Mouse (Mus musculus) T-helper 17 cell (primary cell): Measurements from ENCODE around the gene Npnt.

ENCODE experiments used
- in situ Hi-C, 2 experiments: fragments of 300-600 bp; cut with MboI, MseI; formaldehyde crosslinking; loops; 1 replicate in 1 of 2; 2 replicates in 1 of 2; pipeline ENCODE4 v1.15.1; 2025; ENCODE audit warnings: high pct_unique_total_duplicates in 2 of 2

The Npnt gene

DNA sequence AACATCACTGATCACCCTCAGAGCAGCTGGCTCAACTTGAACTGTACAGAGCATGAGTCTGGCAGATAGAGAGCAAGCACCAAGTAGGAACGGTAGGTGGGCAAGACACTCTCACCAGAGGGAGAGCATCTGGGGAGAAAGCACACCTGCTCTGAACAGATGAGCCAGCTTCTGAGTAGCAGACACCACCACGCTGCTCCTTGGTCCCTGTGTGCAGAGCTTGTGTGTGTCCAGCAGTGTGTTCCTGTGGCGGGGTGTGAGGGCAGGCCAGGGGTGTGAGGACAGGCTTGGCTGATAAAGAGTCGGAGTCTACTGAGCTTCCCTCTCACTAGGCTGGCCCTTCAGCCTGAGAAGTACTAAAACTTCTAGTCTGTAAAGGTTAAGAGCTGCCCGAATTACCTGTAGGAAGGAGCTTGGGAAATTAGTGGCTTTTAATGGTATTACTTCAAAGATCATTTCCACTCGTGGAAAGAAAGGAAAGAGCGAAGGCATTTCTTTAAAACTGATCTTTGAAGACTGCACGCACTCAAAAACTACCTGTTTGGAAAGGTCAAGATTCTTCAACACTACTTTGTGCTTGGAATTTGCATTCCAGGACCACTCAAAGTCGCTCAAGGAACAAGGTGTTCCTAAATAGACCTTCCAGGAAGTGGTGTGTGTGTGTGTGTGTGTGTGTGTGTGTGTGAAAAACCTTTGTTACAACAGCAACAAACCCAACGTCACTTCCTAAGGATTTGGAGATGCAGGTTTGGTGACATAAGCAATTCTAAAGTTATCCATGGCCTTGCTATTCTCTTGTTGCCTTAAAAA, 9.7 kb downstream of the Npnt start:
- in situ Hi-C loops = no loop called here

DNA sequence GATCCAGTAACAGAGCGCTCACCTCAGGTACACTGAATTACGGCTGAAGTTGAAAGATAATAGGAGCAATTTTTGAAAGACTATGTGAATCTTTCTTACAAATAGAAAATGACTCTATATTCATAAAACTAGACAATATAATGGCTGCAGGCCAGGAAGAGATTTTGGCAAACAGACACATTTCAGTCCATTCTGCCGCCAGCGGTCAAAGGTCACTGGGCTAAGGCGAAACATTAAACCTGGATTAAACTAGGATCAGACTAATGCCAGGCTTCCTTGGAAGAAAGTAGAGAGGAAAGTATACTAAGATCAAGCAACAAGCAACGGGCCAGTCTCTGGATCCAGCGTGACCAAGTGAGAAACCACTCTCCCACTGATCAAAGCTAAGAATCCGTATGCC, 11.1 kb downstream of the Npnt start:
- in situ Hi-C loops = no loop called here

DNA sequence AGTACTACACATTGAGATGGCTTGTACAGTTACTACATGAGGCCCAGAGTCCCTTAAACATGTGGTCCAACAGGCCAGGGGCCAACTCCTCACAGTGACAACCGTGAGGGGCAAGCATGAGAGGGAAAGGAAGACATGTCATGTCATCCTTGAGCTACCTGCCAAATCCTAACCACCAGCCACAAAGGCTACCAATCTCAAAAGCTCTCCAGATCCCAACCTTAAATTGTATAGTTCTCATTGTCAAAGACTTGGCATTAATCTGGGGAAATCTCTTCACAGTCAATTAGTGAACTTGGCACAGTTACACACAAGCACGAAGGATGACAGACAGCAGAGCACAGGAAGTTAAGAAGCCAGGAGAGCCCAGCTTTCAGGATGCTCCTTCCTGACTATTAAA, 15.4 kb downstream of the Npnt start:
- in situ Hi-C loops = no loop called here

DNA sequence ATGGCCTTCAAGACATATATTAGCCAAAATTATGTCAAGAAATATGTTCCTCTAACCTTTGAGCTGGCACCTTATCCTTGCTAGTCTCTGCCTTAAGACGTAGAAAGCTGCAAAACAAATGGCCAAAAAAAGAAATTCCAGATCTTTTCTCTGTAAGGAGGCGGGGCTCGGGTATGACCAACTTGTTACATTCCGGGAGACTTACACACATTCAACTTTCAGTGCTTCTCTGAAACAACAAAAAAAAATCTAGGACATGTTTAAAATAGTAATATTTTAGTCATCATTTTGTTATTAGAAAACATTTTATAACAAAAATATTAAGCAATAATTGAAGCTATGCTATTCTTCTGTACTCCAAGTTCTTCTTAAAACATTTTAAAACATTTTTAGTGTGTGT, 18.6 kb downstream of the Npnt start:
- in situ Hi-C loops = no loop called here

DNA sequence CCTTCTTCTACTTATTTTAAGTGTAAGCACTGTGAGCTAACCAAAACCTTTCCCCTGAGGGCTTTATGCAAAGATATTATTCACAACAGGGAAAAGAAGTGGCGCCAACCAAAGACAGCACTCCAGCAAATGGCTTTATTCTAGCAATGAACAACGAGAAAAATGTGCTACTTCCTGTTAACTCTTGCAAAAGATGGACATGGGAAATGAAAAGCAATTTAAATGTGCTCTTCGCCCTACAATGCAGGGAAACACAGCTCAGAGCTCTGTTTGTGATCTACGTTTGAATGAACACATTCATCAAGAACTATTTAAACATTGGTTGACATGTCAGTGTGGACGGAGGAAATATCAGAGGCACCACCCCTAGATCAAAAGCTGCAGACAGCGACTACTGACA, 20.2 kb downstream of the Npnt start:
- in situ Hi-C loops = no loop called here

DNA sequence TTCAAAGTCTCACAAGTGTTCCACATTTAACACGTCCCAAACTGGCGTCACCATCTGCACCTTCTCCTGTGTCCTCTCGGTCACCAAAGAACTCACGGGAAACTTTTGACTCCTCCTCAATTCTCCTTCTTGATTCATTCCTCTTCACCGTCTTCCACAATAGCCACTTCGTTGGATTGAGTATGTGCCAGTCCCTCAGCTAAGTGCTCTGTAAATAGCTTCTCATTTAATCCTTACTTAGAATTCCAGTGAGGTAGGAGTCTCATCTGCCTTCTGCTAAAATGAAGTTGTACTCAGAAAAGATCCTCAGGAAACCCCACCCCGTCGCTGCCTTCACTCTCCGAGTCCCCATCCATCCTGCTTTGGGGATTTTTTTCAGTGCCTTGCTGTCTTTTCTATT, 21.9 kb downstream of the Npnt start:
- in situ Hi-C loops = no loop called here

DNA sequence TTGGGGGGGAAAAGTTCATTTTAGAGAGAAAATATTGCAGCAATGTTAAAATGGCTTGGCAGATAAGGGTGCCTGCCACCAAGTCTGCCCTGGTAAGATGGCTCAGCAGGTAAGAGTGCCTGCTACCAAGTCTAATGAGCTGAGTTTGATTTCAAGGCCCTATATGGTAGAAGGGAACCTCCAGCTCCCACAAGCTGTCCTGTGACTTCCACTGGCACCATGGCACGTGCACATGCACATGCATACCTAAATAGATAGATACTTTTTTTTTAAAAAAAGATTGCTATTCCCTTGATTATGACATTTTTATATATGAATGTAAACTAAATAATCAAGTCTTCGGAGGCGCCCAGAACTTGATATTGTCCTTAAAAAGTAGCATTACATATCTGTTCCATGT, 30.3 kb downstream of the Npnt start:
- in situ Hi-C loops = loop anchor here in 1 of 2 experiments (25.0 kb wide), 1 partner anchor 1543 kb away; no protein-coding TSS in a partner anchor

DNA sequence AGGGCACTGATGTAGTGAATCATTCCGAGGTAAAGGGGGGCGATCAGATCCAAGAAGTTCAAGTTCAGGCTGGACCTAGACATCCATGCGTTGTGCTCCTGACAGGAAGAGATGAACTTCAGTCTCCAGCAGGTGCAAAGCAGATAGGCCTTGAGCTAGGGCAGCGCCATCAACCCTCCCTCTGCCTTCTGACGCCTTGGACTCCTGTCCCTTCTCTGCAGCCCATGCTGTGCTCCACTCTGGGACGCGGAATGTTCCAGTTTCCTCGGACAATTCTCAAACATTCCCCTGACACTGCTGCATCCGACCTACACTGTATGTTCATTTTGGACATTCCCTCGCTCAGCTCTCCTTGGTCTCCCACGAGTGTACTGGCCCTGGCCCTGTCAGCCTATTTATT, 30.9 kb downstream of the Npnt start:
- in situ Hi-C loops = loop anchor here in 1 of 2 experiments (25.0 kb wide), 1 partner anchor 1543 kb away; no protein-coding TSS in a partner anchor

DNA sequence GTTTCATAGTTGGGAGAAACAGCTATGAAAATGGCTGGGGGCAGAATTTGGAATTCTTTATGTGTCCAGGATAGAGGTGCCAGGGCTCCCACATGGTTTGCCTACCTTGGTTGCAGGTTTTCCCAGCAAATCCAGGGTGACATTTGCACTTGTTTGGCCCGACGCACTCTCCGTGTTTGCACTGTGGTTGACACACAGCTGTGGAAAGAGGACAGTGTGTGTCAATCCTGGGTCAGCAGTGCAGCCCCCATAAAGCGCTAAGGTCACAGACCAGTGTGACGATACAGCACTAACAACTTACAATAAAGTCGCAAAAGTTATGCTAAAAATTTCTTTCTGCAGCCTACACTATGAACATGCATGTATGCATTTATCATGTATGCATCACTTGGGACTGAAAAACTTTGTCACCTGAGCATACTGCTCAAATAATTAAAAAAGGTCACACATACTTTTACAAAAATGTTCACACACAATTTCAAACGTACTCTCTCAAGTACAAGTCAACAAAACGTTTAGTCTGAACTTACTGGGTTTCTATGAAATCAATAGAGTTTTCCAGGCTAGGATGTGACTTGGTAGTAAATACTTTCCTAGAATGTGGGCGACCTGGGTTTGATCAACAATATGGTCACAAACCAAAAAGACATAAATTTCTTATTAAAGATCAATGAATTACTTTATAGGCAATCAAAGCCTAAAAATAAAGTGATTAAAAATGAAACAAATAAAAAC, 32.6 kb downstream of the Npnt start:
- in situ Hi-C loops = loop anchor here in 1 of 2 experiments (25.0 kb wide), 1 partner anchor 1545 kb away; no protein-coding TSS in a partner anchor

DNA sequence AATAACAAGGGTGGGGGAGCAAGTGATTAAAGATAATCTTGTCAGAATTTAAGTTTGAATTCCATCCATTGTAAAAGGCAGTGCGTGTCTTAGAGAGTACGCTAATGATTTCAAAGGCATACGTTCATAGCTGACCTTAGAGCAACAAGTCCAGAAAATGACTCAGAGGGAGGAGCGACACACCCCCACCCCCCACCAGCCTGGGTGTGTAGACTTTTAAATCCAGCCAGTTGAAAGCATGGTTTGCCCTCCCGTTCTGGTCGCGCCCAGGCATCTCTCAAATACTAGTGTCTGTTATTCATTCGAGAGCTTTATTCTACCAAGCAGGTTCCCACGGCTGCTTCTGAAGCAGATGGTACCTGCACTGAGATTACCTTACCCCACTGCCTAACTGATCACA, 34.4 kb downstream of the Npnt start:
- in situ Hi-C loops = loop anchor here in 1 of 2 experiments (25.0 kb wide), 1 partner anchor 1547 kb away; no protein-coding TSS in a partner anchor

DNA sequence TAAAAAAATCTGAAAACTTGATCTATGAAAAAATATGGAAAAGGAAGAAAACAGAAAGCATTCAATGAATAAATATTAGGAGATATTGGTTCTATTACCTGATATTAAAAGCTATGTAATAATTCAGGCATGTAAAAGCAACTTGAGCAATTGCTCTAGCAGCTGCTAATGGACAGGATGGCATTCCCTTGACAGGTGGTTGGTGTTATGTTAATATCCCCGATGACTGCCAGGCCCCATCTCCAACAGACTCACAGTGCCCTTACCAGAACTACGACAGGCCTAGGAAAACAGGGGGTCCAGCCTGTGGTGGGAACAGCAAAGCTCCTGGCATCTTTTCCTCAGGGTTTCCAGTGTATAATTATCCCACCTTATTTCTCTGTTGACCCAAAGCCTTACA, 37.7 kb downstream of the Npnt start:
- in situ Hi-C loops = loop anchor here in 1 of 2 experiments (25.0 kb wide), 1 partner anchor 1550 kb away; no protein-coding TSS in a partner anchor

DNA sequence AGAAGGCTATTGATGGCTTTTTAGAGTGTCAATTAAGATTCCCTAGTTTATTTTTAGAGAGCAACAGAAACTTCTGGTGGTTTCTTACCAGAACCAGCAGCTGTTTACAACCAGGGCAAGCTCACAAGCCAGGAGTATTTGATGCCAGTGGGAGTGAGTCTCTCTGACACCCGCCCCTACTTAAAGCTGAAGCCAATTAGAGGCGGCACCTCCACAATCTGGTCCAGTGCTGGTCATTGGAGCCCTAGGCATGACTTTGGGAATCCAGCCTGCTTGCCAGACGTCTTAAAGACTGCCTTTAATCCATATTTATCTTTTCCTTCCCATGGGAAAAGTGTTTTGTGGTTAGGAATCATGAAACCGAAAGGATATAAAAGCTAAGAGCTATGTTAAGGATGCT, 38.4 kb downstream of the Npnt start:
- in situ Hi-C loops = loop anchor here in 1 of 2 experiments (25.0 kb wide), 1 partner anchor 1551 kb away; no protein-coding TSS in a partner anchor

DNA sequence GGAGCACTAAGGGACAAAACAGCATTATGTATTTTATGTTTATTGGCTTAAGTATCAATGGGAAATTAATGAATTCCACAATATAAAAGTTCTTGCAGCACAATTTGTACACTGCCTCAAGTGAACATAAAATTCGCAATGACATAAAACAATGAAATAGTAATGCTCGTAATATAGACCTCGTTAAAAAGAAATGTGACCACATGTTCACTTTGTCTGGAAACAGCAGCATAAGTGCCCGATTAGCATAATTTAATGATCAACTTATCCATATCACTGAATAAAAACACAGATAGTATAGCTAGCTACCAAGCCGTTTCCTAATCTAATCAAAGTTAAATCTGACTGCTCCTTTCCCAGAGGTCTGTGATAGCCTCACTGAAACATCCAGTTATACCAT, 39.4 kb downstream of the Npnt start:
- in situ Hi-C loops = loop anchor here in 1 of 2 experiments (25.0 kb wide), 1 partner anchor 1552 kb away; no protein-coding TSS in a partner anchor

DNA sequence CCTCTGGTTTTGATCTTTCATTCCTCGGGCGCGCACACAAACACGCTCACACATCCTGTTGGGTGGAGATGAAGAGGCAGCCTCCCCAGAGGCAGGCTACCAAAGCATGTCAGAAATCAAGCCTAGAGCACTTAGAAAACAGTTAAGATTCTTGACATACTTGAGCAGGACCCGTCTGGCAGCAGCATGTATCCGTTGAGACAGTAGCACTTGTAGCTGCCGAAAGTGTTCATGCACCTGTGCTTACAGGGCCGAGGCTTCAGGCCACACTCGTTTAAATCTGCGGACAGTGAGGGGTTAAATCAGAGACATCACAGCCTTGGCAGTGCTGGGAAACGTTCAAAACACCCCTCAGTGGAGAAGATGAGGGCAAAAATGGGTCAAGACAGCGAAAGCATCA, 40.4 kb downstream of the Npnt start:
- in situ Hi-C loops = loop anchor here in 1 of 2 experiments (25.0 kb wide), 1 partner anchor 1553 kb away; no protein-coding TSS in a partner anchor

DNA sequence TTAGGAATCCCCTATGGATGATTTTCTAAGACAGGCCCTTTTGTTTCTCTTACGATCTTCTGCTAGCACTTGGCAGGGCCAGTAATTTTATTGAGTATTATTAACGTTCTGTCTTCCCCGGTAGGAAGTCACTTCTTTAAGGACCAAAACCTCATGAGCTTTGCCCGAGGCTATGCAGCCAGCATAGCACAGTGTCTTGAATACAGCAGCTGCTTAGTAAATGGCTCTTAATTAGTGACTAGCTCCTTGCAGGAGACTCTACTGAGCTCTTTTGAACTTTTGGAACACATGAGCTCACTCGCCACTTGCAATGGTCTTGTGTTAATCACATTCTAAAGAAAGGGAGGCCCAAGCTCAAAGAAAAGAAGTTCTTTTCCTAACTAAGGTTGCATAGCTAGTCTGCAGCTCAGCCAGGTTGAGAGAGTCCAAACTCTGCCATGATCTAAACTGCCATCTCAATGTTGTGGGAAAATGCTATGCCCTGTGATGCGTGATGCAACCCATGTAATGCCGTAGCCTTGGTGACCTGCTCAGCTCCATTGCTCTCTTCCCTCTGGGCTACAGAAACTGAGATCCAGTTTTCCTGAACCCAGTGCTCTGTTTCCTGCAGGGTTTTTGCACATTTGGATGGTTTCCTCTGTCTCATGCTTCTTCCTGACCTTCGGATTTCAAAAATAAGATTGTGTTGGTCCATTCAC, 42.4 kb downstream of the Npnt start:
- in situ Hi-C loops = loop anchor here in 1 of 2 experiments (25.0 kb wide), 1 partner anchor 1555 kb away; no protein-coding TSS in a partner anchor

DNA sequence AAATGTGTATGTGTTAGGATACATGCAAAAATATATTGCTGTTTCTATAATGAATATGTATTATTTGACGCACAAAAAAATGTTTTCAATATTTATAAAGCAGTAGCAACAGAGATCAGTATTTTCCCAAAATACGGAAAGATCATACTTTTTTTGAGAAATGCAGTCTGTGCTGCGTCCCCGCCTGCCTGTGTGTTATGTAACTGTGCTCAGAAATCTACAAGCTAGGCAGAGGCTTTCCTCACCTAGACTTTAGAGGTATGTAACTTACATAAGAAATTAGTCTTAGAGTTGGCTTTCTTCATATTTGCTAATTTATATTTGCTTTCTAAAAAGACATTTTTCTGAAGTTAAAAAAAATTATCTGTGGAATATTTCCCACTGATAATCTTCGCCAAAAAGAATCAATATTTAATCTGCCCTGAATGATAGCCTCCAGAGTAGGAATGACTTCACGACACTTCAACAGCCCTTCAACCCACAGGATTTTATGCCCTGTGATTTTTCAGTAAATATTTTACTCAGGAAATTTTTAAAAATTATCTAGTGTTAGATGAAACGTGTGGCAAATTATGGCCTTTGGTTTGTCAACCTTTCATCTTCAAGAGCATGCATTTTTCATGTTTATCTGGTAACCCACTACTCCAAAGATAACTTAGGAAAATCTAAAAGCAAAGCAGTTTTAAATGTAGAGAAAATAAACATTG, 44.7 kb downstream of the Npnt start:
- in situ Hi-C loops = loop anchor here in 1 of 2 experiments (25.0 kb wide), 1 partner anchor 1557 kb away; no protein-coding TSS in a partner anchor

DNA sequence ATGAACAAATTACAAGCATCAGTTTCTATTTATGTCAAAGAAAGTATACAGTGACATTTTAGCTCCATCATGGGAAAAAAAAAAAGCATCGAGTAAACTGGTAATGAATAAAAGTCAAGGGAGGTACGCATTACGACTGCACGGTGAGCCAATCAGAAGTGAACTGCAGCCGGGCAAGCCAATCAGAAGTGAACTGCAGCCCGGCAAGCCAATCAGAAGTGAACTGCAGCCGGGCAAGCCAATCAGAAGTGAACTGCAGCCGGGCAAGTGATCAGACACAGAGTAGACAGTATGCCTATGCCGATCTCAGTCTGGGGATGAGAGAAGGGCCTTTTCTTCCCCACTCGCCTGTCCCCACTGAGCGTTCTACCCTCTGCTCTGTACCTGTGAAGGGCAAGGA, 46.7 kb downstream of the Npnt start:
- in situ Hi-C loops = loop anchor here in 1 of 2 experiments (25.0 kb wide), 1 partner anchor 1559 kb away; no protein-coding TSS in a partner anchor

DNA sequence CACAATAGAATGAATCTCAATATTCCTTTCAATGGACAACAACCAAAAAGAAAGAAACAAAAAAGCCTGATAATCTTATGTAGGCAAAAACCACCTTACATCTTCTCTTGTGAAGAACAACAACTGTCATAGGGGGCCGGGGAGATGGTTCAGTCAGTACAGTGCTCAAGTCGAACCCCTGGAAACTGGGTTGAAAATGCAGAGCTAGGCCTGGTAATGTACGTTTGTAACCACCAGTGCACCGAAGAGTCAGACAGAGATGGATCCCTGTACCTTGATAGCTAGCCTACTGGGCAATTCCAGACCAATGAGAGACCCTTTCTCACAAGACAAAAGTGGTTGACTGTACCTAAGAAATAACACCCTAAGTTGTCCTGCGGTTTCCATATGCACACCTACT, 47.2 kb downstream of the Npnt start:
- in situ Hi-C loops = loop anchor here in 1 of 2 experiments (25.0 kb wide), 1 partner anchor 1559 kb away; no protein-coding TSS in a partner anchor

DNA sequence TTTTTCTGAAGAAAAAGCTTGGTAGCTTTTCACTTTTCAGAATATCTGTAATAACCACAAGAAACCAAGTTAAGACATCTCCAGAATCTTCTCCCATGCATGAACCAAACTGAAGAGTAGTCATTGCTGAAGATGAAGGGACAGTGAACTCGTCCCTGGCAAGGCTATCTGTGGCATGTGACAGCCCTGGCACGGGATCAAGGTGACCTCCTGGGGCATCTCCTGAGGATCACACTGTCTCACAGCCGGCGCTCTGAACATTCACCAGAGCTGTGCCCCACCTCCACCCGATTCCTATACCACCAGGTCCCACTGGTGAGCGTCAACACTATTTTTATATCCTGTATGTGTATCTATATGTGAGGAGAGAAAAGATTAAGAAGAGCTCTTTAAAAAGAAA, 47.9 kb downstream of the Npnt start:
- in situ Hi-C loops = loop anchor here in 1 of 2 experiments (25.0 kb wide), 1 partner anchor 1560 kb away; no protein-coding TSS in a partner anchor

DNA sequence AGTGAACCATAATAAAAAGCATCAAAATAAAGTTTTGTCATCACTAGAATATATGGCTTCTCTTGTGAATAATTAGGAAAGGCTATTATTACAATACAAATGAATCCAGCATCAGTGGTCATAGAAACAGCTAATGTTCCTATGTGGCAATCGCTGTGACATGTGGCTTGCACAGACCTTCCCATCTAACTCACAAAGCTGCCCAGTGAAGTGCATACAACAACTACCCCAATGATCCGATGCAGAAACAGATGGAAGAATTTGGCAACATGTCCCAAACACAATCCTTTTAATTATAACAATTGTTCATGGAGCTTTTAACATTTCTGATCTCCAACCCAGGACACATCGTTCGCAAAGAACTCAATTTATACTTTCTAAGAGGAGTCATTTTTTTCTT, 52.2 kb downstream of the Npnt start:
- in situ Hi-C loops = no loop called here

DNA sequence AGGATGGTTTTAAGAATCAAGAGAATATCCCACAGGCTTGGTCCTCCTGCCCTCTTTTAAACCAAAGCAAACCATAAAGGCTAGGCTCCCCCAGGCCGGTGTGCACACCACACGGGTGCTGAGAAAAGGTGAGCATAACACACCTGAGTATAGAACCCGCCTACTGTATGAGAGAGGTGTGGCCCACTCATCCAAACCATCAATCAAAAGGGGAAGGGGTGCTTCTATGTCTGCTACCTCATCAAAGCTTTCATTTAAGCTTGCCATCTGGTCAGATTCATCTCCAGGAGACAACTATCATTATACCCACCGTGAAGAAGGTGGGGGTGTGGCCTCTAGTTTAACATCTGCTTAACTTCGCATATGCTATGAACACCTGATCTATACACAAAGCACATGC, 52.7 kb downstream of the Npnt start:
- in situ Hi-C loops = no loop called here
